Mouse (Mus musculus) spleen, adult 2 months (tissue): ENCODE measurements around the gene Ccdc50. TPM values are rescaled to one million over a fixed set of nuclear protein-coding genes. Genes with fewer than 3 reads are reported as not detected.

Source experiments
- DNase-seq, 2 experiments: peaks; one replicate each; pipeline versions ENCODE4 v3.0.0 to v3.0.0-alpha.2; 2012 to 2021; ENCODE audit warnings: low spot score in 2 of 2, low read depth in 1 of 2
- H3K27ac ChIP-seq: fragments of 200-500 bp; 2 replicates; pipeline ENCODE4 v1.5.1; 2012; ENCODE audit warnings: low read length, inconsistent platforms; ENCODE audit not compliant: insufficient read depth
- H3K27me3 ChIP-seq: fragments of 200-500 bp; 2 replicates; pipeline ENCODE4 v1.6.1; 2012; ENCODE audit warnings: mild to moderate bottlenecking, moderate library complexity, low read length, inconsistent platforms; ENCODE audit not compliant: control insufficient read depth, insufficient read depth
- H3K36me3 ChIP-seq: fragments of 200-500 bp; 2 replicates; pipeline ENCODE4 v1.6.1; 2012; ENCODE audit warnings: mild to moderate bottlenecking, low read length, inconsistent platforms; ENCODE audit not compliant: control insufficient read depth, insufficient read depth
- H3K4me1 ChIP-seq: fragments of 200-500 bp; 2 replicates; pipeline ENCODE4 v1.6.1; 2011; ENCODE audit warnings: inconsistent platforms; ENCODE audit not compliant: control insufficient read depth, insufficient read depth, insufficient read length
- H3K4me3 ChIP-seq: fragments of 200-500 bp; 2 replicates; pipeline ENCODE4 v1.5.1; 2011; ENCODE audit warnings: mild to moderate bottlenecking, inconsistent platforms; ENCODE audit not compliant: insufficient read depth, insufficient read length; ENCODE audit errors: extremely low read depth
- CTCF ChIP-seq: fragments of 200-500 bp; IDR thresholded peaks from 2 replicates; pipeline ENCODE4 v1.5.1; 2011; ENCODE audit warnings: mild to moderate bottlenecking, inconsistent platforms; ENCODE audit not compliant: insufficient read depth, insufficient read length, insufficient replicate concordance; ENCODE audit errors: extremely low read depth
- POLR2A ChIP-seq: fragments of 200-500 bp; IDR thresholded peaks from 2 replicates; pipeline ENCODE4 v1.6.1; 2011; ENCODE audit warnings: low read depth, low read length, inconsistent platforms
- WGBS: fragments of 180-500 bp; shearing (Covaris S2); methylation state at CpG from one replicate; pipeline ENCODE4 v1.1.7; 2018; 5-methylcytosine and 5-hydroxymethylcytosine counted together
- polyA plus RNA-seq: library from polyadenylated mRNA; depleted of rRNA; stranded (reverse); fragments of >200 nt; gene quantifications from 2 replicates; pipeline ENCODE4 v1.2.3, GENCODE M21; 2012

Ccdc50 gene
- polyA plus RNA-seq, 1 experiment = 15.1 TPM

DNA sequence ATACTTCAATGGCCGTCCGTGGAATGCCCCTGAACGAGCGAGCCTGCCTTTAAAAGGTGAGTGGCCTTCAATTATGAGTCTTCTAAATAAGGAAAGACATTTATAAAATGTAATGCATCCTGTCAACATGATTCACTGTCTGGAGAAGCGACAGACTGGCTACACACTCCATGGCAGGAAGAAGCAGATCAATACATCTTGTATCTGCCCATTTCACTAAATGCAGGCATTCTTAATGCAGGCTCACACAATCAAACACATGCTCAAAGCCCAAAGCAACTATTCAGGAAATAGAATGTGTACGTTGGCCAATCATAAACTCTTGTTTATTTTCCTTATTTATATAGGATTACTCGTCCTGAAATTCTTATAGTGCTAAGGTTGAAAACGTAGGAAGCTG, 18.5 kb upstream of the Ccdc50 start, which contains the start of gene Uts2b:
Gene Uts2b, minus strand, starts transcription at position 49 of the 400 bp plus-strand sequence.
- Histone ChIP-seq H3K36me3 (no peaks in the 10 kb centered on the region), H3K27me3 (no peaks in the 10 kb centered on the region), H3K4me1 (peaks cover 3% of the 10 kb centered on the region), H3K4me3 (no peak within 1 kb of the TSS), H3K27ac (no peak within 1 kb of the TSS)
- TF ChIP-seq POLR2A (no peak), CTCF (no peak)
- 83% methylated on average over 8 of the region's 8 CpGs for WGBS
- no peak for DNase-seq

DNA sequence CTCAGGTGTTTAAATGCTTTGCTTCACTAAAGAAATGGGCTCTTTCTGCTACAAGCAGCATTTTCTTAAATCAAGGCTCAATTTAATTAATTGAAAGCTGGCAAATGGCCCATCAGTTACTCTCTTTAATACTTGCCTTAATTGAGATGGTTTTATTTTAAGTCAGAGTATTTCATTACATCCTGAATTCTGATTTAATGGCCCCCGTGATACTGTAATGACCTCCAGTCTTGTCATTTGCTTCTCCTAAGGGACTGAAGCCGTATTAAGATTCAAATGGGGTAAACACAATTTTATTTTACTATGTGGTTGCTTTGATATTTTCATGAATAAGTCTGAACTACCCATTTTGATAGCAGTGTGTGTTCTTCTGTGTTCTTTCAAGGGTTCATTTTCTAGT, 18.0 kb upstream of the Ccdc50 start:
- no peak for DNase-seq
- H3K4me1 ChIP-seq = peaks cover 3% of the 10 kb centered on the region
- H3K27ac ChIP-seq = no peak overlapping the region
- 90% methylated on average over 2 of the region's 2 CpGs for WGBS
- no peaks in the 10 kb centered on the region for H3K27me3 ChIP-seq
- H3K4me3 ChIP-seq = no peak overlapping the region
- H3K36me3 ChIP-seq = no peaks in the 10 kb centered on the region
- TF ChIP-seq POLR2A = no peak
- no peak for TF ChIP-seq CTCF

DNA sequence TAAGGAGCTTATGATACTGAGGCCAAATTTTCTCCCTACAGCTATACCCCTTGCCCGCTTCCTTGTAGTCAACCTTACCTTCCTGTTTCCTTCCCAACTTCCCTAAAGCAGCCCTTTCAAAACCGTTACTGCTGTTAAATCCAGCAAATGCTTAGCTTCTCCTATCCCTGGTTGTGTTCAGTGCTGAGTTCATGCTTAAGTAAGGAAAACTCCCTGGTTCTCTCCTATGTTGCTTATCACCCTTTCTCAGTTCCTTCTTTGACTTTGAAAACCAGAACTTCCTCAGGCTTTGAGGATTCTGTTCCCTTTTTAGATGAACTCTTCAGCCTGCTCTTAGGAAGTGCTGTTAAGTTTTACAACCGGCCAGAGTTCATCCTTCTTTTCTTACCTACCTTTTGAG, 14.5 kb upstream of the Ccdc50 start:
- 20% methylated on average over 3 of the region's 3 CpGs for WGBS
- Histone ChIP-seq H3K27me3 (no peaks in the 10 kb centered on the region), H3K4me3 (no peak overlapping the region), H3K36me3 (no peaks in the 10 kb centered on the region), H3K27ac (no peak overlapping the region; the same call in 1 of the 2 replicates), H3K4me1 (peaks cover 3% of the 10 kb centered on the region)
- TF ChIP-seq CTCF = no peak
- no peak for TF ChIP-seq POLR2A
- DNase-seq = no peak

DNA sequence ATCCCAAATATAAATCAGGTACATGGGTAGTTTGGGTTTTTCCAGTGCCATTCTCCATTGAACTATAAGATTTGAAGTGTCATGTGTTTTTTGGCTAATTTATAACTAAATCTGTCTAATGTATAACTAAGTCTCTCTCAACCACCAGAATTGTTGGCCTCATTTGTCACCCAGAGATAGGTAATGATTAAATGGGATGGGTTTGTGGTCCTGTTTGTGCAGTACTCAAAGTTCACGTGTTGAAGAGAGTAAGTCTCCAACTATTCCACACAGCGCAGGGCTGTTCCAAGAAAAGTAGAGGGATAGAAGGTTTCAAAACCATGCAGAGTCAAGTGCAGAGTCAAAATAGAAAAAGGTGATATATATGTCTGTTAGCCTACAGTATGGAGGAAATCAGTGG, 13.4 kb upstream of the Ccdc50 start:
- Histone ChIP-seq H3K27ac (no peak overlapping the region), H3K4me1 (peaks cover 3% of the 10 kb centered on the region), H3K36me3 (no peaks in the 10 kb centered on the region), H3K27me3 (no peaks in the 10 kb centered on the region), H3K4me3 (no peak overlapping the region)
- 98% methylated on average over 2 of the region's 2 CpGs for WGBS
- no peak for DNase-seq
- TF ChIP-seq POLR2A = no peak
- TF ChIP-seq CTCF = no peak

DNA sequence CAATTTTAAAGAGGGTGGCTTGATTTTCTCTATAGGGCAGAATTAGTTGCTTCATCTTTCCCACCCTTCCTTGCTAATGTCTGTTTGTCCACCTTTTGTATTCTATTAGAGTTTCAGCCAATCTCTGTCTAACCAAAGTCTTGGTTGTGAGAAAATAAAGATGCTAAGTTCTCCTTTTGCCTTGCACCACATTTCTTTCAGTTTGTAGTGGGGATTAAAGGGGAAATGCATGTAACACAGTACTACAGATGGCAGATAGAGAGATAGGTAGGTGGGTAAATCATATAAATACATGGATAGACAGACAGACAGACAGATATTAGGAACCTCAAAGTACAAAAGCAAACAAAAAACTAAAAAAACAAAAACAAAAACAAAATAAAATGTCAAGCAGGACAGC, 12.1 kb upstream of the Ccdc50 start:
- TF ChIP-seq CTCF (no peak), POLR2A (no peak)
- Histone ChIP-seq H3K36me3 (no peaks in the 10 kb centered on the region), H3K4me1 (peaks cover 3% of the 10 kb centered on the region), H3K27ac (no peak overlapping the region), H3K4me3 (no peak overlapping the region), H3K27me3 (no peaks in the 10 kb centered on the region)
- DNase-seq = no peak

DNA sequence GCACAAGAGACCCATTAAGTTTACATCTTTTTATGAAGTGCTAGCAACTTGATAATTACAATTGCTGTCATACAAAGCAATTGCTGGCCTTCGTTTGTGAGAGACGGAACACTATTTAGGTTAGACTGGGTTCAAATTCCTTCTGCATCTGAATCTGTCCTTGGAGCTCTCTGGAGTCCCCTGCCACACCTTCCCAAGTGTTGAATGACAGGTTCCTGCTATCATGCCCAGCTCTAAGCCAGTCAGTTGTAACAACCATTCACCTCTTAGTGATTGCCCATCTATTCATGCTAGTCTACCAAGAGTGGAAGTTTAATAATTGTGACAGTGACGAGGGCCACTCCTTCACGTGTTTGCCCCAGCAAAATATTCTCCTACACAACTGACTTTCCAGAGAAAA, 6.5 kb upstream of the Ccdc50 start:
- no peak overlapping the region for H3K4me3 ChIP-seq
- no peaks in the 10 kb centered on the region for H3K36me3 ChIP-seq
- peaks cover 6% of the 10 kb centered on the region for H3K4me1 ChIP-seq
- 91% methylated on average over 4 of the region's 4 CpGs for WGBS
- no peak overlapping the region for H3K27ac ChIP-seq
- no peaks in the 10 kb centered on the region for H3K27me3 ChIP-seq
- no peak for DNase-seq
- TF ChIP-seq POLR2A (no peak), CTCF (no peak)

DNA sequence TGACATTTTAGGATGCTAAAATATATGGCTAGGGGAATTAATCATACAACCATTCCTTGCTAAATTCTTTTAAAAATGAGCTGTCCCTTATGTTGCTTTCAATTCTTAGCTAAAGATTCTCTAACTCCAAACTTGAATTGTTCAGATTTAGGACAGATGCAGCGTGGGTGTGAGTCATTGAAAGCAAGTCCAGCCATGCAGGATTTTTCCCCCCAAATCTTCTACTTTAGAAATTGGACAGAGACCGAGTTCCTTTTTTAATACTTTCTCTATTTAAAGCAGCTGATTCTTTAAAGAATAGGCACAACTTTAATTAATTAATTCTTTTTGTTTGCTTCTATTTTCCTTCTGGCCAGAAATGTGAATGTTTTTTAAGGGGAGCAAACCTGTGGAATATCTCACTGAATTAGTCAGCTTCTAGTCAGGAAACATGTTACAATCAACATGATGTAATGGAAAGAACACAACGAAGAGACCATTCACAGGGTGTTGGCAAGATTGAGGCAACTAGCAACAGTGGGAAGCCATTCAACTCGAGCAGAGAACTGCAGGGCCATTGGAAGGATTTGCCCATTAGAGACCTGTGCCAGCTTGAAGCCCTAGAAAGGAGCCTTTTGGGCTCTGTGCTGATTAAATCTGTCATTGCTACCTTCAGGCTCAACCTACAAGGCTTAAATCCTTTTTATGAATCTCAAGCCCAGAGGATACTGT, 3.6 kb upstream of the Ccdc50 start:
- WGBS = 73% methylated on average over 4 of the region's 4 CpGs
- no peaks in the 10 kb centered on the region for H3K36me3 ChIP-seq
- no peak for TF ChIP-seq POLR2A
- TF ChIP-seq CTCF = no peak
- no peak overlapping the region for H3K4me3 ChIP-seq
- no peaks in the 10 kb centered on the region for H3K27me3 ChIP-seq
- no peak for DNase-seq
- peaks cover 6% of the 10 kb centered on the region for H3K4me1 ChIP-seq
- 0 out of 2 replicates have a peak overlapping the region, but pooled peaks have one; percentile 25 for H3K27ac ChIP-seq
